Mouse (Mus musculus) retina, adult 2 months (tissue): ENCODE data around the gene Pcsk1n.

Experiments used
- DNase-seq: peaks from one replicate; pipeline ENCODE4 v3.0.0-alpha.2; 2012; ENCODE audit warnings: low read depth, low spot score

The Pcsk1n gene

DNA sequence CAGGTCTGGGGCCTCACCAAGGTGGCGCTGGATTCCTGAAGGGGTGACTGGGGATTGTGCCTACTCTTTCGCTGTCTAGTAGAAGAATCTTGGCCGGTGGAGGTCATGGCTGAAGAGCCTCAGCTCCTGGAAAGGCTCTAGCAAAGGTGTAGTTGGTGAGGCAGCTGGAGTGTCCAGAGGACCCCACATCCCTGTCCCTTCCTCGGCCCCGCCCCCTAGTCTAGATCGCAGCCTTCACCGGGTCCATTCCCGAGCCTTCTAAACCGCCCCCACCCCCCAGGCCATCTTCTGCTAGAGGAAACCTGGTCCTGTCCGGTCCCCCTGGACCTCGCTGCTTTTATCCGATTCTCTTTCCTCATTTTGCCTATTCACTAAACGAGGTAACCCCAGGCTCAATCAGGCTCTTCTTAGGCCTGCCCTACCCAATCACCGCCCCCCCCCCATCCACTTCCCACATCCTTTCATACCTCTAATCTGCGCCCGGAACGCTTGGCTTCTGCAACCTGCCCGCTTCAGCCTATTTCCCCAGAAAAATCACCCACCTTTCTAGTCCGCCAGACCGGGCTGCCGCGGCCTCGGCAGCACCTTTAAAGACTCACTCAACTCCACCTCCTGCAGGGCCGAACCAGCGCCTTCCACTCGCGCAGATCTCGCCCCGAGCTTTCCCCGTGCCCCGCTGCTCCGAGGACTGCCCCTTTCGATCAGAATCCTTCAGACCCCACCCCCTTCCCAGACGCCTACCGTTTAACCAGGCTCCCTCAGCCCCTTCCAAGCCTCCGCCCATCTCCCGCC, 27.7 kb downstream of the Pcsk1n start, which contains the start of gene Hdac6:
TSS of gene Hdac6 (minus strand) at position 782 of the 792 bp plus-strand sequence.
- no peak for DNase-seq

GRCm38 (mm10) chrX:7947900-7948492, 28.4 kb downstream of the Pcsk1n start:
- DNase-seq = peak; percentile 81

DNA sequence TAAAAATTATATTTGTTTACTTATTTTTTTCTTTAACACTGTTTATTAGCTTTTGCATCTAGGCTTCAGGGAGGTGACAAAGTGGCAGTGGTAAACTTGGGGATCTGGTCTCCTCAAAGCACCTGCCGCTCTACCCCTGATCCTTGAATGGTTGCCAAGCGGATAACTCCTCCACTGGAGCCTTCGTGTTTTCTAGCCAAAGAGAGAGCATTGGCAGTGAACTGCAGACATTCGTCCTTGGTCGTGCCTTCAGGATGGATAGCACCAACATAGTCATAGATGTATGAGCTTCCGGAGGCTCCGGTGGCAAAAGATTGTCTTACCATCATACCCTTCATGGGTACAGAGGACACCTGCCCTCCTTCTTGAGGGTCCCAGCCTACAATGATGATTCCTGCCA, 30.5 kb downstream of the Pcsk1n start:
- DNase-seq = no peak

- DNase-seq = no peak
Observed at GRCm38 (mm10) chrX:7958868-7959267, 39.2 kb downstream of the Pcsk1n start.

DNA sequence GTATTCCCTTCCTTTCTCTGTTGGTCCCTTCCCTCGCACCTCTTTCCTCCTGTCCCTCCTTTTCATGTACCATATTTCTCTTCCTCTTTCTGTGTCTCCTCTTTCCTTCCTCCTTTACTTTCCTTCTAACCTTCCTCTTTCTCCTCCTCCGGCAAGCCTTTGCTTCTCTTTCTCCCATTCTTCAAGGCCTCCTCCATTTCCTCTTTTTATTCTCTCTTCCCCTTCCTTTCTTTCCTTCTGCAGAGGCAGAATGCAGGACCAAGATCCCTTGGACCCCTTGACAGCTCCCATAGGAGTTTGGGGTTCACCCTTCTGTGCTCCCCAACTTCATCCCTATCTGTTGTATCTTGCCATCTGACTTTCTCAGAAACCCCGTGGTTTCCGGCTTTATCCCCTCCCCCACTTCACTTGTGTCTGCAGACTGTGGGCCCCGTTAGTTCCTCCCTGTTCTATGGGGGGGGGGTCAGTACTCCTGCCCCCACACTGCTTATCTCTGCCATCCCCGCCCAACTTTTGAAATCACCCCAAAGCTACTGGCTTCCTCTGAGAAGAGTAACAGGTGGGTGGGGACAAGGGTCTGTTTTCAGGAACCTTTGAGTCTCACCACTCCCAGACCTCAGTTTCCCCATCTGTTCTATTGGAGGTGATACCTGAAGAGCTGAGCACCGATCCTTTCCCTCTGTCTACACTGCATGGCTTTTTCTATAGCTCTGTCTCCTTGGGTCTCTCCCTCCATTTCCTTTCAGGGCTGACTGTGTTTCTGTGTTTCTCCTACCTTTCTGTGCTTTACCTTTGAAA, 44.4 kb downstream of the Pcsk1n start:
- no peak for DNase-seq

DNA sequence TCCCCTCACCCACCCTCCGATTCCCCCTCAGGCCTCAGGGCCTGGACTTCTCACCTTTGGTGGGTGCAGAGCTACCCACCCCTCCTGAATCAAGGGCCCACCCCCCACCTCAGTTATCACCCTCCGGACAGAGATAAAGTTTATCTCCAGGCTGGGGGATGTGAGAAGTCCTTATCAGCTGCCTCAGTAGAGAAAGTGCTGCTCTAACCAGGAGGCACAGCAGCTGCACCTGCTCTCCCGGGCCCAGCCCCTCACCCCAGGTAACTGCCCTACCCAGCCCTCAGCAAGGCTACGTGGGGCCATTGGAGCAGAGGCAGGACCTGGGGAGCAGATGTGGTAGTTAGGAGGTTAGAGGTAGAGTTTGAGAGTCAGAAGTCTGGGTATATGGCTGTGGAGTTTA, 46.5 kb downstream of the Pcsk1n start:
- no peak for DNase-seq

DNA sequence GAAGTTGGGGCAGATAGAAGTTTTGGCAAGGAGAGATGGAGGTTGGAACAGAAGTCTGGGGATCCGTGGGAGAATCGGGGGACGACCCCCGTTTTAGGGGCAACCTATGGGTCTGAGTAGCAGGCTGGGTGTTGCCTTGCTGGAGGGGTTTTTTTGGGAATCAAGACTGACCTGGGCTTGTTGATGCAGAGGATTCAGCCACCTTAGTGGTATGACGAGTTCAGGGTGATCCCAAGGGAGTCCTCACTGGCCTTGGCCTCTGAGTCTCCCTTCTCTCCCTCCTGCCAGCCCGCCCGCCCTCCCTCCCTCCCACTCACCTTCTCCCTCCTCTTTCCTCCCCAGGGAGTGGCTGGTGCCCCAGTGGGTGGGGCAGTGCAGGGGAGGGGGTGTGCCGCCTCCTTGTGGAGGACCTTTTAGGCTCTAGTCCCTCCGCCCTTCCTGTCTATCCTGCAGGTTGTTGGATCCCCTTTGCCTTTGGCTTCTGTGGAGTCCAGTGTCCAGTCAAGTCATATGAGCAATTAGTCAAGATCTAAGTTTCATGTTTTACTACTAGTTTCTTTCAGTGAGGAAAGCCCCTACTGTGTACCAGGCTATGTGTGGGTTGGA, 48.1 kb downstream of the Pcsk1n start:
- no peak for DNase-seq

DNA sequence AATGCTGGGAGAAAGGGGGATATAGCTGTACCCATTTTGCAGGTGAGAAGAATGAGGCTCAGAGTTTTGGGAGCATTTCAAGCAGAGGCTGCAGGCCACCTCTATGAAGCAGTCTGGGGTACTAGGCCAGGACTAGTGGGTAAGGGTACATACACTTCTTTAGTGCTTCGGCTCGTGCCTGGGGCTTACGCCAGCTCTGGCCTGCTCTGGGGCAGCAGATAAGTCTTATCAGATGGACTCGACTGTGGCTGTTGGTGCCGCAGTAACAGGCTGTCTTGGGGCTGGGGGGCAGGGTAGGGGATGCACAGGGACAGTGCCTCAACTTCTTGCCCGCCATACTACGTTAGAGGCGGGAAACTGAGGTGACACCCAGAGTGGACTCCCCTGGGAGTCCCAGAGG, 48.6 kb downstream of the Pcsk1n start:
- DNase-seq = no peak

GRCm38 (mm10) chrX:7968899-7969298, 49.3 kb downstream of the Pcsk1n start:
- DNase-seq = no peak

DNA sequence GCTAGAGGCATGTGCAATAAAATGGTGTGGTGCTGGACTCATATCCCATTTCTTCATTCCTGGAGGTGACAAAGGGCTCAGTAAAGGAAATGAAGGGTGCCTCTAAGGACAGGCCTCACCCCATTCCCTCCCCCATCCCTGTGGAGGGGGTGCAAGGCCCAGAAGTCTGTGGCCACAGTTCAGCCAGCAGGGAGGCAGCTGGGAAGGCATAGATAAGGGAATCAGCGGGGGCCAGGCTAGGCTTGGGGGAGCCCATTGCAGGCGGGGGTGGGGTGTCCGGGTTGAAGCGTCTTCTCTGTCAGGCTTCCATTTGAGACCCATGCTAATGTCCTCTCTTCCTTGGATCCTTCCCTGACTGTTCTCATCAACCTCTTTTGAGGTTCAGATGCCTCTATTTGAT, 51.7 kb downstream of the Pcsk1n start:
- DNase-seq = no peak
